Mouse (Mus musculus) frontal cortex, postnatal 25 days (tissue): ENCODE results near the gene Lix1l.

Experiments used
- DNase-seq, 2 experiments: peaks; one replicate each; pipeline ENCODE4 v3.0.0; 2022; ENCODE audit warnings: low spot score in 2 of 2

Gene Lix1l

GRCm38 (mm10) chr3:96565105-96565504 is 35.8 kb upstream of the Lix1l start:
- DNase-seq = no peak

- no peak for DNase-seq
These were observed 34.1 kb upstream of the Lix1l start for GRCm38 (mm10) chr3:96566661-96567450.

GRCm38 (mm10) chr3:96568605-96569004 is 32.3 kb upstream of the Lix1l start:
- no peak for DNase-seq

- DNase-seq = no peak
These were observed 31.4 kb upstream of the Lix1l start for GRCm38 (mm10) chr3:96569506-96569905.

- no peak for DNase-seq
These were observed 30.9 kb upstream of the Lix1l start for GRCm38 (mm10) chr3:96569966-96570605.

GRCm38 (mm10) chr3:96570643-96571042 is 30.3 kb upstream of the Lix1l start:
- no peak for DNase-seq

- DNase-seq = no peak
These were observed 29.6 kb upstream of the Lix1l start for GRCm38 (mm10) chr3:96571336-96571735.

- DNase-seq = no peak
These were observed 28.9 kb upstream of the Lix1l start for GRCm38 (mm10) chr3:96571896-96572698.

GRCm38 (mm10) chr3:96573611-96574511 is 27.1 kb upstream of the Lix1l start:
- no peak for DNase-seq

GRCm38 (mm10) chr3:96575272-96575984 is 25.5 kb upstream of the Lix1l start:
- DNase-seq = no peak

- no peak for DNase-seq
These were observed 24.8 kb upstream of the Lix1l start for GRCm38 (mm10) chr3:96576005-96576658.

GRCm38 (mm10) chr3:96576690-96577541 is 24.0 kb upstream of the Lix1l start, which contains the start of gene Gm16253:
TSS of gene Gm16253 (plus strand) at chr3:96576984.
- DNase-seq = peak; percentile 75 to 81

GRCm38 (mm10) chr3:96577566-96577965 is 23.4 kb upstream of the Lix1l start:
- no peak for DNase-seq

GRCm38 (mm10) chr3:96578561-96579238 is 22.2 kb upstream of the Lix1l start:
- DNase-seq = no peak

GRCm38 (mm10) chr3:96579239-96579750 is 21.7 kb upstream of the Lix1l start:
- DNase-seq = no peak

GRCm38 (mm10) chr3:96579885-96580454 is 21.0 kb upstream of the Lix1l start:
- peak; percentile 85 to 95 for DNase-seq

- DNase-seq = no peak
These were observed 19.8 kb upstream of the Lix1l start for GRCm38 (mm10) chr3:96581141-96581540.
